Mouse (Mus musculus): Measurements from ENCODE around the gene E130116L18Rik. TPM values are rescaled to one million over a fixed set of nuclear protein-coding genes. Genes with fewer than 3 reads are reported as not detected.
"Not testable (repeated sequence)": the region's sequence is repeated elsewhere in the genome, so short reads cannot be mapped to it uniquely, and the experiment has no call there.

E130116L18Rik gene
- total RNA-seq, 4 experiments from 2014 or later = not detected

GRCm38 (mm10) chr5:25183595-25183994, 39.4 kb downstream of the E130116L18Rik start:
- no peak for DNase-seq (ENCODE audit: low spot score in 2 of 2)

GRCm38 (mm10) chr5:25181004-25181531, 41.9 kb downstream of the E130116L18Rik start, which contains the start of gene Galntl5:
TSS of gene Galntl5 (plus strand) at chr5:25181460.
- no peak for DNase-seq (ENCODE audit: low spot score in 2 of 2)

- no peak for DNase-seq (ENCODE audit: low spot score in 2 of 2)
Observed at GRCm38 (mm10) chr5:25179936-25180488, 42.9 kb downstream of the E130116L18Rik start.

- DNase-seq (ENCODE audit: low spot score in 2 of 2) = no peak
Observed at GRCm38 (mm10) chr5:25179284-25179683, 43.7 kb downstream of the E130116L18Rik start.

GRCm38 (mm10) chr5:25178543-25178942, 44.4 kb downstream of the E130116L18Rik start:
- not testable (repeated sequence) for DNase-seq (ENCODE audit: low spot score in 2 of 2)

GRCm38 (mm10) chr5:25177937-25178336, 45.0 kb downstream of the E130116L18Rik start:
- not testable (repeated sequence) for DNase-seq (ENCODE audit: low spot score in 2 of 2)

Other genes with a start within 250 kb of the E130116L18Rik start
- 100 to 1,000 TPM; 108 to 122 (median 112) TPM for gene Prkag2, start 122.5 kb downstream of the E130116L18Rik start, total RNA-seq (2022)
- gene Galntl5, start 41.7 kb downstream of the E130116L18Rik start, total RNA-seq (2022) = not detected
- gene Galnt11, start 1.2 kb downstream of the E130116L18Rik start, total RNA-seq (2022) = 10 to 100 TPM; 37.4 to 44.7 (median 43.7) TPM